Mouse (Mus musculus) neural tube, embryonic 14.5 days (tissue): Measurements from ENCODE around the gene Dupd1. TPM values are rescaled to one million over a fixed set of nuclear protein-coding genes. Genes with fewer than 3 reads are reported as not detected.
A peak's percentile ranks its signal among the peaks of the same experiment; 100 is the strongest.

Experiments
- ATAC-seq: fragments of 200-750 bp; cut with Nextera tagmentation; 2 replicates; pipeline ENCODE4 v1.8.0; 2017; ENCODE audit warnings: low read depth, mild to moderate bottlenecking, moderate TSS enrichment, moderate library complexity
- H3K27ac ChIP-seq: fragments of 300-500 bp; sonication (generic); 2 replicates; pipeline ENCODE4 v1.5.1; 2014; ENCODE audit warnings: low read depth, mild to moderate bottlenecking, control low read depth, low read length, moderate library complexity, mixed read lengths
- H3K27me3 ChIP-seq: fragments of 300-500 bp; sonication (generic); 2 replicates; pipeline ENCODE4 v1.6.1; 2014; ENCODE audit warnings: low read length; ENCODE audit not compliant: control insufficient read depth, insufficient read depth
- H3K36me3 ChIP-seq: fragments of 300-500 bp; sonication (generic); 2 replicates; pipeline ENCODE4 v1.6.1; 2014; ENCODE audit warnings: low read length, mixed read lengths; ENCODE audit not compliant: control insufficient read depth, insufficient read depth
- H3K4me1 ChIP-seq: fragments of 300-500 bp; sonication (generic); 2 replicates; pipeline ENCODE4 v1.6.1; 2014; ENCODE audit warnings: low read length; ENCODE audit not compliant: control insufficient read depth, insufficient read depth
- H3K4me2 ChIP-seq: fragments of 300-500 bp; sonication (generic); 2 replicates; pipeline ENCODE4 v1.6.1; 2014; ENCODE audit warnings: mild to moderate bottlenecking, low read depth, low read length, control low read depth
- H3K4me3 ChIP-seq: fragments of 300-500 bp; sonication (generic); 2 replicates; pipeline ENCODE4 v1.5.1; 2014; ENCODE audit warnings: low read depth, low read length, control low read depth, mixed read lengths
- H3K9ac ChIP-seq: fragments of 300-500 bp; sonication (generic); replicated peaks from 2 replicates; pipeline ENCODE4 v1.6.1; 2014; ENCODE audit warnings: low read depth, mild to moderate bottlenecking, control low read depth, low read length, mixed read lengths
- H3K9me3 ChIP-seq: fragments of 300-500 bp; sonication (generic); 2 replicates; pipeline ENCODE4 v1.6.1; 2016; ENCODE audit warnings: low read length; ENCODE audit not compliant: control insufficient read depth
- WGBS: fragments of 180-500 bp; shearing (Covaris S2); extraction: QIAGEN DNeasy Blood & Tissue Kit; methylation state at CpG from one replicate; pipeline ENCODE4 v1.1.7; 2014; 5-methylcytosine and 5-hydroxymethylcytosine counted together
- polyA plus RNA-seq: library from polyadenylated mRNA; unstranded; fragments of >200 nt; fragmentation: Nextera tagmentation; extraction: Ambion mirVana; gene quantifications from 2 replicates; pipeline ENCODE4 v1.2.1, GENCODE M21; 2014

The Dupd1 gene
- polyA plus RNA-seq, 1 experiment from 2014 or later: 0.17 TPM

DNA sequence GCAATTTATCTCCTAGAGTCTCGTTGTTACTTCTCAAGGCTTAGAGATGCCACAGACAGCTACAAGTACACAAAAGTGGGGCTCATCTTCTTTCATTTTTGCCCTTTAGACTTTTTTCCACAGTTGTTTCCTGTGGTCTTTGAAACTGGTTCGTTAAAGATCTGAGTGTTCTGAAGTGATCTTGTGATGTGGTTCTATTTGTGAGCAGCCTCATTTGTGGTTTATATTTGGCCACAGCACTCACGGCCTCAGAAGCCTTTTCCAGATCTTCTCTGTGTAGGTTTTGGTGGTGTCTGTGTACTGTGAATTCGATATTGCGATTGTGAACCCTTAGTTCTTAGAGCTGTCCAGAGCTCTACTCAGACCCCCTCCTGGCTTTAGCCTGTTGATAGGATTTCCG lies 77.8 kb downstream of the Dupd1 start:
- no peak for ATAC-seq
- H3K4me2 ChIP-seq: no peak overlapping the region
- no peaks in the 10 kb centered on the region for H3K4me1 ChIP-seq
- H3K9ac ChIP-seq: no peak overlapping the region
- no peaks in the 10 kb centered on the region for H3K9me3 ChIP-seq
- H3K36me3 ChIP-seq: peaks cover 12% of the 10 kb centered on the region
- no peak overlapping the region for H3K4me3 ChIP-seq
- WGBS: 86% methylated on average over 6 of the region's 6 CpGs
- H3K27me3 ChIP-seq: no peaks in the 10 kb centered on the region
- no peak overlapping the region for H3K27ac ChIP-seq

DNA sequence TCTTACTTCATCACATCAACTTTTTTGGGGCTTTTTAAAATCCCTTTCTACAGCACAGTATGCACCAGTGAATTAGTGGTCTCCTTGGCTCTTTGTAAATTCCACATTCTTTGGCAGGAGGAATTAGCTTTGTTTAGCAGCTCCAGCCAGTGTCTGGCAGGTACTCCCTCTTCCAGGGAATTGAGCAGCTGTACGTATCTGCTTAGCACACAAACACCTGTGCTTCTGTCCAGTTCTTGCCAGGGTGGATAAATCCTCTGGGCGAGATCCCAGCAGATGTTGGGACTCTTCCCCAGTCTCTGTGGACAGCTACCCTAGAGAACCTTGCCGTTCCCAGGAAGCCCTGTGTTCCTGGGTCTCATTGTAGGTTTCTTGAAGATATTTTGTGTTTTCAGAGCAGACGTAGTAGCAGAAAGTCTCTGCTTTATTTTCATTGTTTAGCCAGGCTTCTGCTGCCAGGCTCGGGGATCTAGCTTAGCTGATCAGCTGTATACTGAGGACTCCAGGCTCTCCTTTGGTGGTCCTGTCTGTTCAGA lies 82.6 kb downstream of the Dupd1 start:
- no peak overlapping the region for H3K9ac ChIP-seq
- peaks cover 11% of the 10 kb centered on the region for H3K36me3 ChIP-seq
- 71% methylated on average over 5 of the region's 5 CpGs for whole genome bisulfite sequencing
- ATAC-seq: no peak
- peak overlapping the region; percentile 44; the same call in 1 of the 2 replicates for H3K27ac ChIP-seq
- no peaks in the 10 kb centered on the region for H3K4me1 ChIP-seq
- H3K4me2 ChIP-seq: no peak overlapping the region
- H3K4me3 ChIP-seq: no peak overlapping the region
- H3K27me3 ChIP-seq: no peaks in the 10 kb centered on the region
- H3K9me3 ChIP-seq: no peaks in the 10 kb centered on the region

Other genes with a start within 250 kb of the Dupd1 start
- 23.0 and 33.7 TPM in 2 replicates for gene Kat6b, start 233.1 kb downstream of the Dupd1 start, polyA plus RNA-seq
- gene Samd8, start 36.0 kb upstream of the Dupd1 start, polyA plus RNA-seq: 19.2 and 26.6 TPM in 2 replicates
- gene Dusp13, start 36.6 kb upstream of the Dupd1 start, polyA plus RNA-seq: not detected in 2 replicates
- 319 and 325 TPM in 2 replicates for gene Vdac2, start 110.7 kb upstream of the Dupd1 start, polyA plus RNA-seq
- gene Comtd1, start 134.4 kb upstream of the Dupd1 start, polyA plus RNA-seq: 38.6 and 55.0 TPM in 2 replicates